Mouse (Mus musculus): ENCODE results near the gene Grb10.

DNA sequence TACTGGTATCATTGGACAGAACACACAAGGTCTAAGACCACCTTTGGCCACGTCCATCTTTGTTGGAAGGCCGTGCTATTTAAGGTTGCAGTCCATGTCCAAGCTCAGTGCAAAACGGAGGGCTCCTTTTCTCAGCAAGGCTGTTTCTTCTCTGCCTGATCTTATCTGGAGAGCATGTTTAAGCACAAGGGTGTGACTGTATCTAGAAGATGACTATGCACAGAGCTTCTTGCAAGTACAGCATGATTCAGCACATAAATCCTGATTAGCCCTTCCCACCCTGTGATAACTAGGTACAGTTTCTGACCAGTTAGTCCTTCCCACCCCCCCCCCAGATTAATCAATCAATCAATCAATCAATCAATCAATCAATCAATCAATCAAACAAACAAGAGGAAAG lies 115.1 kb downstream of the Grb10 start:
- TF ChIP-seq CTCF (IDR thresholded peaks at IDR 0.05; ENCODE audit: control insufficient read depth, insufficient read depth, insufficient read length) (no peak), MAX (IDR thresholded peaks at IDR 0.05) (no peak)

All from C2C12 (cell line).